Comparison of ENCODE assay signal across 11 mouse cellular contexts in the genomic region with DNA sequence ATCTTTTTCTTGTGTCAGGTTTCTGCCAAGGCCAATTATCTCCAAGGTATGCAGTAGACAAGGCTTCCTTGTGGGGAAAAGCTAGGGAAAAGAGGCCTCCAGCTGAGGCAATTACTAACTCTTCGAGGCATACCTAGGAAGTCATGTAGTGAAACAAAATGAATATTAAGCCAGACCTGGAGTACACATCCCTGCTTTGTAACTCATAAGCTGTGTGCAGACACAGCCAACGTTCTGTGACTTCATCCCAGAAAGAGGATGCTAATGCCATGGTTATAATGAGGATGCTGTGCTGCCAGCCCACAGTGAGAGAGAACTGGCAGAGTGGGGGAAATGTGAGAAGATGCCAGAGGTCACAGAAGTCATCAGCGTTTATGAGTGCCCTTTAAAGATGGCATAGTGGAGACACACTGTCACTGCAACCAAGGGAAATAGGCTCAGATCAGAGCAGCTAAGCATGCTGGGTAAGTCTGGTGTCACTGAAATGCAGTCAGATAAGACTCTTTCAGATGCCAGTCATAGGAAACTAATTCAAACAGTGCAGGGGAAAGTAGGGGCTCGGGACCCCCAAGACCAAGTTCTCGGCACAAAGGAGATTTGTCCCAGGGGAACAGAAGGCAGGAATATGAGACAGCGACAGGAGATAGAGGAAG. TPM values are rescaled to one million over a fixed set of nuclear protein-coding genes. Genes with fewer than 3 reads are reported as not detected.
DNase-seq lines count a peak whose midpoint lies in the region; ATAC-seq and TF ChIP-seq lines count a peak whose summit lies in the region.
"Had no signal": no experiment of that assay in that cellular context is flagged by ENCODE, and none has a peak within 500 bp of the region (broad histone marks: within the 10 kb centered on the region; RNA-seq: fewer than 3 reads in every experiment).

No protein-coding gene starts in this region.

- no peak for TF ChIP-seq POLR2A in cerebellum, adult 2 months (IDR thresholded peaks at IDR 0.05; ENCODE audit: borderline replicate concordance, insufficient read depth, low read length)

- H3K4me3 ChIP-seq in liver, embryonic 12.5 days: no peak overlapping the region
- no peak overlapping the region for H3K4me3 ChIP-seq in liver, embryonic 11.5 days (ENCODE audit: low read depth, low read length)
- peak overlapping the region; percentile 23 for H3K4me3 ChIP-seq in forebrain, embryonic 10.5 days
- H3K4me3 ChIP-seq in limb, embryonic 10.5 days: no peak overlapping the region
- no peak overlapping the region for H3K4me3 ChIP-seq in neural tube, embryonic 12.5 days
- H3K4me3 ChIP-seq in cerebellum, adult 2 months (replicated peaks; ENCODE audit: insufficient read depth, low read depth, low read length): no peak overlapping the region
- H3K4me3 ChIP-seq: heart, embryonic 12.5 days had no signal

- no peak for DNase-seq in liver, embryonic 11.5 days (ENCODE audit: low spot score)
- no peak for DNase-seq in forebrain, embryonic 10.5 days (ENCODE audit: extremely low spot score, low spot score)
- DNase-seq in limb, embryonic 10.5 days (ENCODE audit: low spot score): no peak
- no peak for DNase-seq in cerebellum, adult 2 months
- DNase-seq in spleen, adult 18-20 months: no peak
- DNase-seq: lung, adult 2 months had no signal

- H3K27me3 ChIP-seq in liver, embryonic 12.5 days (replicated peaks): no peaks in the 10 kb centered on the region
- no peaks in the 10 kb centered on the region for H3K27me3 ChIP-seq in liver, embryonic 11.5 days (replicated peaks; ENCODE audit: control insufficient read depth, insufficient read depth, low read length)
- H3K27me3 ChIP-seq in forebrain, embryonic 10.5 days (ENCODE audit: poor library complexity, severe bottlenecking): no peaks in the 10 kb centered on the region
- no peaks in the 10 kb centered on the region for H3K27me3 ChIP-seq in limb, embryonic 10.5 days (ENCODE audit: low read depth, poor library complexity, severe bottlenecking)
- H3K27me3 ChIP-seq in neural tube, embryonic 12.5 days (replicated peaks): no peaks in the 10 kb centered on the region
- H3K27me3 ChIP-seq in cerebellum, adult 2 months (ENCODE audit: control insufficient read depth, insufficient read depth, low read length): no peaks in the 10 kb centered on the region
- H3K27me3 ChIP-seq: CH12.LX; heart, embryonic 12.5 days had no signal

- no peak overlapping the region for H3K27ac ChIP-seq in liver, embryonic 12.5 days
- no peak overlapping the region for H3K27ac ChIP-seq in liver, embryonic 11.5 days (ENCODE audit: low read depth, low read length)
- peak overlapping the region; percentile 87 for H3K27ac ChIP-seq in forebrain, embryonic 10.5 days
- peak overlapping the region; percentile 27; the same call in 1 of the 2 replicates for H3K27ac ChIP-seq in limb, embryonic 10.5 days
- H3K27ac ChIP-seq in neural tube, embryonic 12.5 days: no peak overlapping the region
- no peak overlapping the region for H3K27ac ChIP-seq in cerebellum, adult 2 months (ENCODE audit: insufficient read depth, low read length)

- 59% methylated on average over 6 of the region's 6 CpGs for whole genome bisulfite sequencing in liver, embryonic 12.5 days (ENCODE audit: insufficient replicate concordance)
- WGBS in liver, embryonic 11.5 days: 68% methylated on average over 6 of the region's 6 CpGs
- WGBS in forebrain, embryonic 10.5 days: 34% methylated on average over 6 of the region's 6 CpGs
- WGBS in limb, embryonic 10.5 days: 75% methylated on average over 6 of the region's 6 CpGs
- 32% methylated on average over 6 of the region's 6 CpGs for WGBS in neural tube, embryonic 12.5 days
- WGBS in cerebellum, adult 2 months: 44% methylated on average over 6 of the region's 6 CpGs

- H3K9ac ChIP-seq in liver, embryonic 12.5 days: no peak overlapping the region
- H3K9ac ChIP-seq in liver, embryonic 11.5 days (ENCODE audit: low read depth, low read length): no peak overlapping the region
- no peak overlapping the region for H3K9ac ChIP-seq in neural tube, embryonic 12.5 days
- H3K9ac ChIP-seq: heart, embryonic 12.5 days had no signal

- no peaks in the 10 kb centered on the region for H3K9me3 ChIP-seq in liver, embryonic 12.5 days (replicated peaks)
- no peaks in the 10 kb centered on the region for H3K9me3 ChIP-seq in liver, embryonic 11.5 days (ENCODE audit: control insufficient read depth, low read length)
- no peaks in the 10 kb centered on the region for H3K9me3 ChIP-seq in forebrain, embryonic 10.5 days
- no peaks in the 10 kb centered on the region for H3K9me3 ChIP-seq in limb, embryonic 10.5 days (replicated peaks)
- H3K9me3 ChIP-seq in neural tube, embryonic 12.5 days: no peaks in the 10 kb centered on the region
- H3K9me3 ChIP-seq: heart, embryonic 12.5 days had no signal

- peaks cover 32% of the 10 kb centered on the region for H3K4me1 ChIP-seq in liver, embryonic 12.5 days
- peaks cover 10% of the 10 kb centered on the region; the same call in 1 of the 2 replicates for H3K4me1 ChIP-seq in liver, embryonic 11.5 days (replicated peaks; ENCODE audit: control insufficient read depth, insufficient read depth, low read length)
- H3K4me1 ChIP-seq in forebrain, embryonic 10.5 days: peaks cover 64% of the 10 kb centered on the region
- H3K4me1 ChIP-seq in limb, embryonic 10.5 days: peaks cover 38% of the 10 kb centered on the region
- peaks cover 41% of the 10 kb centered on the region for H3K4me1 ChIP-seq in neural tube, embryonic 12.5 days
- no peaks in the 10 kb centered on the region for H3K4me1 ChIP-seq in cerebellum, adult 2 months (ENCODE audit: control insufficient read depth, insufficient read depth, low read length)

- no peak for TF ChIP-seq CTCF in cerebellum, adult 2 months (IDR thresholded peaks at IDR 0.05; ENCODE audit: borderline replicate concordance, insufficient read depth, low read depth, low read length)

- H3K36me3 ChIP-seq in liver, embryonic 12.5 days: no peaks in the 10 kb centered on the region
- H3K36me3 ChIP-seq in liver, embryonic 11.5 days (ENCODE audit: control insufficient read depth, insufficient read depth, low read length): no peaks in the 10 kb centered on the region
- no peaks in the 10 kb centered on the region for H3K36me3 ChIP-seq in forebrain, embryonic 10.5 days (replicated peaks)
- no peaks in the 10 kb centered on the region for H3K36me3 ChIP-seq in limb, embryonic 10.5 days
- H3K36me3 ChIP-seq in neural tube, embryonic 12.5 days: no peaks in the 10 kb centered on the region
- H3K36me3 ChIP-seq: heart, embryonic 12.5 days had no signal

- ATAC-seq in liver, embryonic 12.5 days: no peak
- ATAC-seq in liver, embryonic 11.5 days (replicated peaks; ENCODE audit: low FRiP score): no peak
- ATAC-seq in neural tube, embryonic 12.5 days (ENCODE audit: low FRiP score, low read depth): no peak
- ATAC-seq in inflammation-experienced regulatory T-cells, adult 6 months: no peak

- H3K4me2 ChIP-seq in liver, embryonic 12.5 days: peak overlapping the region; percentile 26; the same call in 1 of the 2 replicates
- no peak overlapping the region for H3K4me2 ChIP-seq in liver, embryonic 11.5 days
- H3K4me2 ChIP-seq in neural tube, embryonic 12.5 days (replicated peaks): peak overlapping the region; percentile 51
- H3K4me2 ChIP-seq: heart, embryonic 12.5 days had no signal

RNA-seq across cellular contexts. Expression of a gene that starts 24.2 kb away (rescaled TPM):
- polyA plus RNA-seq in liver, embryonic 12.5 days (2016; fragmentation: Nextera tagmentation; extraction: Ambion mirVana): 0.85 and 1.3 TPM in 2 replicates
- 2.3 and 3.5 TPM in 2 replicates for polyA plus RNA-seq in liver, embryonic 11.5 days (2014; fragmentation: Nextera tagmentation; extraction: Ambion mirVana)
- polyA plus RNA-seq in forebrain, embryonic 10.5 days (2016; fragmentation: Nextera tagmentation; extraction: Ambion mirVana): 14.8 and 16.5 TPM in 2 replicates
- 2.1 and 3.8 TPM in 2 replicates for polyA plus RNA-seq in limb, embryonic 10.5 days (2016; fragmentation: Nextera tagmentation; extraction: Ambion mirVana)
- polyA plus RNA-seq in neural tube, embryonic 12.5 days (2016; fragmentation: Nextera tagmentation; extraction: Ambion mirVana): 37.0 and 39.3 TPM in 2 replicates
- polyA plus RNA-seq in cerebellum, adult 2 months (2012; rRNA removed): 99.2 and 101 TPM in 2 replicates
- polyA plus RNA-seq in inflammation-experienced regulatory T-cells, adult 6 months (2017; shearing (Covaris generic)): under 1 TPM; 0.20 to 0.90 (median 0.68) TPM

Comparison
In these comparisons a context has a peak if more than half of its experiments do, and no peak if none do; other contexts are left out.
1. H3K27ac ChIP-seq: peak in forebrain, embryonic 10.5 days (single experiment) and limb, embryonic 10.5 days (single experiment); none in liver, embryonic 12.5 days (single experiment), liver, embryonic 11.5 days (single experiment), neural tube, embryonic 12.5 days (single experiment) and cerebellum, adult 2 months (single experiment).